Mouse (Mus musculus) forebrain, embryonic 16.5 days (tissue): ENCODE results near the gene Cyyr1. TPM values are rescaled to one million over a fixed set of nuclear protein-coding genes. Genes with fewer than 3 reads are reported as not detected.

Experiments
- ATAC-seq: fragments of 200-750 bp; cut with Nextera tagmentation; 2 replicates; pipeline ENCODE4 v1.8.0; 2017; ENCODE audit warnings: mild to moderate bottlenecking, moderate library complexity
- H3K27ac ChIP-seq: fragments of 300-500 bp; sonication (generic); 2 replicates; pipeline ENCODE4 v1.5.1; 2014; ENCODE audit warnings: low read length, control low read depth
- H3K27me3 ChIP-seq: fragments of 300-500 bp; sonication (generic); replicated peaks from 2 replicates; pipeline ENCODE4 v1.6.1; 2014; ENCODE audit warnings: low read length; ENCODE audit not compliant: control insufficient read depth, insufficient read depth
- H3K36me3 ChIP-seq: fragments of 300-500 bp; sonication (generic); 2 replicates; pipeline ENCODE4 v1.6.1; 2014; ENCODE audit not compliant: control insufficient read depth, insufficient read depth
- H3K4me1 ChIP-seq: fragments of 300-500 bp; sonication (generic); replicated peaks from 2 replicates; pipeline ENCODE4 v1.6.1; 2014; ENCODE audit warnings: low read length; ENCODE audit not compliant: control insufficient read depth, insufficient read depth
- H3K4me2 ChIP-seq: fragments of 300-500 bp; sonication (generic); 2 replicates; pipeline ENCODE4 v1.6.1; 2014; ENCODE audit warnings: mild to moderate bottlenecking, low read length, control low read depth
- H3K4me3 ChIP-seq: fragments of 300-500 bp; sonication (generic); replicated peaks from 2 replicates; pipeline ENCODE4 v1.5.1; 2014; ENCODE audit warnings: mild to moderate bottlenecking, low read length, control low read depth
- H3K9ac ChIP-seq: fragments of 300-500 bp; sonication (generic); replicated peaks from 2 replicates; pipeline ENCODE4 v1.6.1; 2014; ENCODE audit warnings: low read depth, low read length, control low read depth
- H3K9me3 ChIP-seq: fragments of 300-500 bp; sonication (generic); 2 replicates; pipeline ENCODE4 v1.6.1; 2016; ENCODE audit warnings: low read length; ENCODE audit not compliant: control insufficient read depth
- WGBS: fragments of 180-500 bp; shearing (Covaris S2); extraction: QIAGEN DNeasy Blood & Tissue Kit; methylation state at CpG from one replicate; pipeline ENCODE4 v1.1.7; 2014; 5-methylcytosine and 5-hydroxymethylcytosine counted together
- polyA plus RNA-seq: library from polyadenylated mRNA; unstranded; fragments of >200 nt; fragmentation: Nextera tagmentation; extraction: Ambion mirVana; gene quantifications from 2 replicates; pipeline ENCODE4 v1.2.1, GENCODE M21; 2015

The Cyyr1 gene
- polyA plus RNA-seq, 1 experiment from 2014 or later: 2.6 TPM

- WGBS: 74% methylated on average over 5 of the region's 5 CpGs
- no peak overlapping the region for H3K4me2 ChIP-seq
- peak; percentile 59; the same call in 1 of the 2 replicates for ATAC-seq
Observed at GRCm38 (mm10) chr16:85488105-85488607, 65.0 kb downstream of the Cyyr1 start.

GRCm38 (mm10) chr16:85487266-85487665 lies 65.9 kb downstream of the Cyyr1 start:
- ATAC-seq: no peak

More at GRCm38 (mm10) chr16:85488105-85488607, 65.0 kb downstream of the Cyyr1 start:
- Histone ChIP-seq H3K27ac (no peak overlapping the region), H3K36me3 (no peaks in the 10 kb centered on the region), H3K9me3 (no peaks in the 10 kb centered on the region), H3K9ac (no peak overlapping the region), H3K4me3 (no peak overlapping the region), H3K27me3 (no peaks in the 10 kb centered on the region), H3K4me1 (no peaks in the 10 kb centered on the region)

GRCm38 (mm10) chr16:85484557-85484956 lies 68.6 kb downstream of the Cyyr1 start:
- no peak overlapping the region for H3K4me2 ChIP-seq
- H3K4me3 ChIP-seq: no peak overlapping the region
- H3K9me3 ChIP-seq: no peaks in the 10 kb centered on the region
- H3K27me3 ChIP-seq: no peaks in the 10 kb centered on the region
- WGBS: 77% methylated on average over 4 of the region's 4 CpGs
- no peak overlapping the region for H3K27ac ChIP-seq
- no peak for ATAC-seq
- no peaks in the 10 kb centered on the region for H3K4me1 ChIP-seq
- H3K9ac ChIP-seq: no peak overlapping the region
- no peaks in the 10 kb centered on the region for H3K36me3 ChIP-seq

More at GRCm38 (mm10) chr16:85487266-85487665, 65.9 kb downstream of the Cyyr1 start:
- H3K27me3 ChIP-seq: no peaks in the 10 kb centered on the region
- no peak overlapping the region for H3K4me2 ChIP-seq
- no peaks in the 10 kb centered on the region for H3K4me1 ChIP-seq
- WGBS: 88% methylated on average over 7 of the region's 7 CpGs
- no peak overlapping the region for H3K4me3 ChIP-seq
- no peak overlapping the region for H3K9ac ChIP-seq
- no peaks in the 10 kb centered on the region for H3K36me3 ChIP-seq
- H3K9me3 ChIP-seq: no peaks in the 10 kb centered on the region
- no peak overlapping the region for H3K27ac ChIP-seq

- Histone ChIP-seq H3K27ac (no peak overlapping the region), H3K27me3 (no peaks in the 10 kb centered on the region), H3K4me2 (no peak overlapping the region), H3K9me3 (no peaks in the 10 kb centered on the region), H3K36me3 (no peaks in the 10 kb centered on the region), H3K9ac (no peak overlapping the region), H3K4me1 (no peaks in the 10 kb centered on the region), H3K4me3 (no peak overlapping the region)
- 52% methylated on average over 5 of the region's 5 CpGs for WGBS
- ATAC-seq: no peak; the same call in 1 of the 2 replicates
Observed at GRCm38 (mm10) chr16:85474552-85475071, 78.6 kb downstream of the Cyyr1 start.

GRCm38 (mm10) chr16:85470057-85470456 lies 83.1 kb downstream of the Cyyr1 start:
- Histone ChIP-seq H3K9ac (no peak overlapping the region), H3K9me3 (no peaks in the 10 kb centered on the region), H3K27me3 (no peaks in the 10 kb centered on the region), H3K4me2 (no peak overlapping the region), H3K36me3 (no peaks in the 10 kb centered on the region), H3K4me1 (no peaks in the 10 kb centered on the region), H3K27ac (no peak overlapping the region), H3K4me3 (no peak overlapping the region)
- ATAC-seq: no peak
- WGBS: 83% methylated on average over 4 of the region's 4 CpGs

- Histone ChIP-seq H3K4me2 (no peak overlapping the region), H3K9ac (no peak overlapping the region), H3K9me3 (no peaks in the 10 kb centered on the region), H3K4me3 (no peak overlapping the region), H3K27ac (no peak overlapping the region), H3K36me3 (no peaks in the 10 kb centered on the region), H3K4me1 (no peaks in the 10 kb centered on the region), H3K27me3 (no peaks in the 10 kb centered on the region)
- no peak for ATAC-seq
- WGBS: 87% methylated on average over 1 of the region's 1 CpGs
Observed at GRCm38 (mm10) chr16:85455043-85455442, 98.2 kb downstream of the Cyyr1 start.

- Histone ChIP-seq H3K4me1 (no peaks in the 10 kb centered on the region), H3K9me3 (no peaks in the 10 kb centered on the region), H3K9ac (no peak overlapping the region), H3K4me3 (no peak overlapping the region), H3K4me2 (no peak overlapping the region), H3K27ac (no peak overlapping the region), H3K27me3 (no peaks in the 10 kb centered on the region), H3K36me3 (no peaks in the 10 kb centered on the region)
- WGBS: 72% methylated on average over 1 of the region's 1 CpGs
- no peak for ATAC-seq
Observed at GRCm38 (mm10) chr16:85446306-85446705, 106.9 kb downstream of the Cyyr1 start.

- no peaks in the 10 kb centered on the region for H3K36me3 ChIP-seq
- no peak overlapping the region for H3K27ac ChIP-seq
- 79% methylated on average over 3 of the region's 3 CpGs for WGBS
- H3K27me3 ChIP-seq: no peaks in the 10 kb centered on the region
- no peaks in the 10 kb centered on the region for H3K4me1 ChIP-seq
- H3K4me2 ChIP-seq: no peak overlapping the region
- H3K9ac ChIP-seq: no peak overlapping the region
- no peak for ATAC-seq
- H3K4me3 ChIP-seq: no peak overlapping the region
- no peaks in the 10 kb centered on the region for H3K9me3 ChIP-seq
Observed at GRCm38 (mm10) chr16:85445801-85446200, 107.4 kb downstream of the Cyyr1 start.

- Histone ChIP-seq H3K4me1 (no peaks in the 10 kb centered on the region), H3K36me3 (no peaks in the 10 kb centered on the region), H3K9me3 (no peaks in the 10 kb centered on the region), H3K4me3 (no peak overlapping the region), H3K9ac (no peak overlapping the region), H3K27ac (no peak overlapping the region), H3K4me2 (no peak overlapping the region), H3K27me3 (no peaks in the 10 kb centered on the region)
- 68% methylated on average over 2 of the region's 2 CpGs for WGBS
- ATAC-seq: no peak
Observed at GRCm38 (mm10) chr16:85435427-85435826, 117.8 kb downstream of the Cyyr1 start.

- H3K4me1 ChIP-seq: no peaks in the 10 kb centered on the region
- H3K36me3 ChIP-seq: no peaks in the 10 kb centered on the region
- no peak overlapping the region for H3K27ac ChIP-seq
- 23% methylated on average over 3 of the region's 3 CpGs for WGBS
- no peak overlapping the region for H3K9ac ChIP-seq
- ATAC-seq: no peak
- no peaks in the 10 kb centered on the region for H3K9me3 ChIP-seq
- H3K27me3 ChIP-seq: no peaks in the 10 kb centered on the region
- H3K4me3 ChIP-seq: no peak overlapping the region
- no peak overlapping the region for H3K4me2 ChIP-seq
Observed at GRCm38 (mm10) chr16:85429173-85429572, 124.0 kb downstream of the Cyyr1 start.
